Mouse (Mus musculus): ENCODE results near the gene Magi1. TPM values are rescaled to one million over a fixed set of nuclear protein-coding genes. Genes with fewer than 3 reads are reported as not detected.

The Magi1 gene
- polyA plus RNA-seq, 1 experiment from 2014 or later = 6.8 TPM

DNA sequence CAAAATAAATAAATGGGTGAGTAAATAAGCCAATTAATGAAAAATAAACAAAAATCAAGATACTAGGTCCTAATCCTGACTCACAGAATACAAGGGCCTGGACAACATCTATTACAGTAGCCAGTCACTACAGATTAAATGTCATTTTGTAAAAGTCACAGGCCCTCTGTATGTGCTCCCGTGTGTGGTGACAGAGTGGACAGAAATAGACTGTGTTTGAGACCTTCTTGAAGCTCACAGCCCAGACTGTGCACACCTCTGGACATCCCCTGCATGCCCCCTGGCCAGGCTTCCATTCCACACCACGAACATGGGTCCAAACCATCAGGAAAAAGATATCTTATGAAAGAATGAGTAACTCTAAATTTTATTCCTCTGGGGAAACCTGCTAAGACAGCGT lies 300.2 kb downstream of the Magi1 start:
- ATAC-seq (ENCODE audit: low read depth) = no peak
- no peak overlapping the region for H3K27ac ChIP-seq (replicated peaks; ENCODE audit: low read depth, low read length)
- no peak overlapping the region for H3K4me3 ChIP-seq (ENCODE audit: low read depth, low read length)
- no peaks in the 10 kb centered on the region for H3K27me3 ChIP-seq (replicated peaks; ENCODE audit: control insufficient read depth, insufficient read depth, low read length)
- H3K4me1 ChIP-seq (ENCODE audit: control insufficient read depth, insufficient read depth, low read length) = peaks cover 8% of the 10 kb centered on the region; the same call in 1 of the 2 replicates
- no peak overlapping the region for H3K4me2 ChIP-seq (ENCODE audit: low read depth, low read length)
- DNase-seq (ENCODE audit: low spot score) = no peak
- 79% methylated on average over 3 of the region's 3 CpGs for WGBS
- H3K36me3 ChIP-seq (ENCODE audit: control insufficient read depth, insufficient read depth, low read length) = no peaks in the 10 kb centered on the region
- H3K9me3 ChIP-seq (ENCODE audit: control insufficient read depth, low read length) = no peaks in the 10 kb centered on the region
- H3K9ac ChIP-seq (ENCODE audit: low read depth, low read length) = no peak overlapping the region

GRCm38 (mm10) chr6:93981211-93981610 lies 302.5 kb downstream of the Magi1 start:
- 0 out of 2 replicates have a peak, but pooled peaks cover 5% of the 10 kb centered on the region for H3K9me3 ChIP-seq (ENCODE audit: control insufficient read depth, low read length)
- WGBS = 42% methylated on average over 8 of the region's 8 CpGs
- no peak overlapping the region for H3K9ac ChIP-seq (ENCODE audit: low read depth, low read length)
- 0 out of 2 replicates have a peak, but pooled peaks have one; percentile 22 for ATAC-seq (ENCODE audit: low read depth)
- 0 out of 2 replicates have a peak, but pooled peaks cover 8% of the 10 kb centered on the region for H3K4me1 ChIP-seq (ENCODE audit: control insufficient read depth, insufficient read depth, low read length)
- no peak overlapping the region for H3K27ac ChIP-seq (replicated peaks; ENCODE audit: low read depth, low read length)
- no peaks in the 10 kb centered on the region for H3K36me3 ChIP-seq (ENCODE audit: control insufficient read depth, insufficient read depth, low read length)
- no peaks in the 10 kb centered on the region for H3K27me3 ChIP-seq (replicated peaks; ENCODE audit: control insufficient read depth, insufficient read depth, low read length)
- H3K4me3 ChIP-seq (ENCODE audit: low read depth, low read length) = no peak overlapping the region
- H3K4me2 ChIP-seq (ENCODE audit: low read depth, low read length) = no peak overlapping the region
- DNase-seq (ENCODE audit: low spot score) = no peak

- Histone ChIP-seq H3K4me2 (ENCODE audit: low read depth, low read length) (no peak overlapping the region), H3K9me3 (ENCODE audit: control insufficient read depth, low read length) (0 out of 2 replicates have a peak, but pooled peaks cover 5% of the 10 kb centered on the region), H3K36me3 (ENCODE audit: control insufficient read depth, insufficient read depth, low read length) (no peaks in the 10 kb centered on the region), H3K9ac (ENCODE audit: low read depth, low read length) (no peak overlapping the region), H3K4me1 (ENCODE audit: control insufficient read depth, insufficient read depth, low read length) (0 out of 2 replicates have a peak, but pooled peaks cover 8% of the 10 kb centered on the region), H3K27me3 (replicated peaks; ENCODE audit: control insufficient read depth, insufficient read depth, low read length) (no peaks in the 10 kb centered on the region), H3K4me3 (ENCODE audit: low read depth, low read length) (no peak overlapping the region), H3K27ac (replicated peaks; ENCODE audit: low read depth, low read length) (no peak overlapping the region)
- ATAC-seq (ENCODE audit: low read depth) (no peak), DNase-seq (ENCODE audit: low spot score) (no peak)
- WGBS = 86% methylated on average over 3 of the region's 3 CpGs
These were observed 304.5 kb downstream of the Magi1 start for GRCm38 (mm10) chr6:93979241-93979640.

DNA sequence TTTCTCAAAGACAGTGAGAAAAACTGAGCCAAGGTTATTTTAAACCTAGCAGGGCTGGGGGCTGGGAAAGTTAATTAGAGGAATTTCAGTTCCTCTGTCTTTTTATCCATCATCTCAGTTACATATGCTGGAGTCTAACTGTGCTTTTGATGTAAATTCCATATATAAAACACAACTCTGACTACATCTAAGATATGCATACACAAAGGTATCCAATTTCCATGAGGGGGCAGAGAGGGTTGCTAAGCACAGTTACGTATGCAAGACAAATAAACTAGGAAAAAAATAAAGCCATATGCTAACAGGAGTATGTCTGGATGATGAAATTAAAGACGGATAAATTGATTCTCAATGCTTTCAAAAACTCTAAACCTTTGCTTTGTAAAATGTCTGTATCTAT lies 315.0 kb downstream of the Magi1 start:
- ATAC-seq (ENCODE audit: low read depth) (peak; percentile 67; the same call in 1 of the 2 replicates), DNase-seq (ENCODE audit: low spot score) (peak; percentile 73)
- Histone ChIP-seq H3K4me3 (ENCODE audit: low read depth, low read length) (no peak overlapping the region), H3K9me3 (ENCODE audit: control insufficient read depth, low read length) (no peaks in the 10 kb centered on the region), H3K36me3 (ENCODE audit: control insufficient read depth, insufficient read depth, low read length) (no peaks in the 10 kb centered on the region), H3K4me1 (ENCODE audit: control insufficient read depth, insufficient read depth, low read length) (peaks cover 8% of the 10 kb centered on the region; the same call in 1 of the 2 replicates), H3K4me2 (ENCODE audit: low read depth, low read length) (no peak overlapping the region), H3K27ac (replicated peaks; ENCODE audit: low read depth, low read length) (peak overlapping the region; percentile 44; the same call in 1 of the 2 replicates), H3K9ac (ENCODE audit: low read depth, low read length) (no peak overlapping the region), H3K27me3 (replicated peaks; ENCODE audit: control insufficient read depth, insufficient read depth, low read length) (no peaks in the 10 kb centered on the region)
- 32% methylated on average over 2 of the region's 2 CpGs for WGBS

- no peaks in the 10 kb centered on the region for H3K27me3 ChIP-seq (replicated peaks; ENCODE audit: control insufficient read depth, insufficient read depth, low read length)
These were observed 320.9 kb downstream of the Magi1 start for GRCm38 (mm10) chr6:93962757-93963336.

GRCm38 (mm10) chr6:93961782-93962181 lies 321.9 kb downstream of the Magi1 start:
- no peak for ATAC-seq (ENCODE audit: low read depth)
- no peak overlapping the region for H3K27ac ChIP-seq (replicated peaks; ENCODE audit: low read depth, low read length)
- no peak overlapping the region for H3K4me2 ChIP-seq (ENCODE audit: low read depth, low read length)
- 92% methylated on average over 1 of the region's 1 CpGs for WGBS
- H3K9me3 ChIP-seq (ENCODE audit: control insufficient read depth, low read length) = no peaks in the 10 kb centered on the region
- no peak overlapping the region for H3K9ac ChIP-seq (ENCODE audit: low read depth, low read length)
- no peaks in the 10 kb centered on the region for H3K4me1 ChIP-seq (ENCODE audit: control insufficient read depth, insufficient read depth, low read length)
- H3K36me3 ChIP-seq (ENCODE audit: control insufficient read depth, insufficient read depth, low read length) = no peaks in the 10 kb centered on the region
- DNase-seq (ENCODE audit: low spot score) = no peak
- no peaks in the 10 kb centered on the region for H3K27me3 ChIP-seq (replicated peaks; ENCODE audit: control insufficient read depth, insufficient read depth, low read length)
- no peak overlapping the region for H3K4me3 ChIP-seq (ENCODE audit: low read depth, low read length)

More at GRCm38 (mm10) chr6:93962757-93963336, 320.9 kb downstream of the Magi1 start:
- H3K36me3 ChIP-seq (ENCODE audit: control insufficient read depth, insufficient read depth, low read length) = no peaks in the 10 kb centered on the region
- H3K4me1 ChIP-seq (ENCODE audit: control insufficient read depth, insufficient read depth, low read length) = no peaks in the 10 kb centered on the region
- H3K27ac ChIP-seq (replicated peaks; ENCODE audit: low read depth, low read length) = peak overlapping the region; percentile 12; the same call in 1 of the 2 replicates
- ATAC-seq (ENCODE audit: low read depth) (no peak), DNase-seq (ENCODE audit: low spot score) (peak; percentile 26)
- H3K9me3 ChIP-seq (ENCODE audit: control insufficient read depth, low read length) = no peaks in the 10 kb centered on the region
- no peak overlapping the region for H3K4me3 ChIP-seq (ENCODE audit: low read depth, low read length)
- H3K9ac ChIP-seq (ENCODE audit: low read depth, low read length) = no peak overlapping the region
- H3K4me2 ChIP-seq (ENCODE audit: low read depth, low read length) = no peak overlapping the region
- WGBS = 72% methylated on average over 5 of the region's 5 CpGs

GRCm38 (mm10) chr6:93957172-93957571 lies 326.5 kb downstream of the Magi1 start:
- H3K27ac ChIP-seq (replicated peaks; ENCODE audit: low read depth, low read length) = no peak overlapping the region
- 69% methylated on average over 2 of the region's 2 CpGs for WGBS
- ATAC-seq (ENCODE audit: low read depth) = no peak

GRCm38 (mm10) chr6:93946612-93947011 lies 337.1 kb downstream of the Magi1 start:
- no peak overlapping the region for H3K9ac ChIP-seq (ENCODE audit: low read depth, low read length)
- H3K4me1 ChIP-seq (ENCODE audit: control insufficient read depth, insufficient read depth, low read length) = no peaks in the 10 kb centered on the region
- ATAC-seq (ENCODE audit: low read depth) (no peak), DNase-seq (ENCODE audit: low spot score) (no peak)
- no peak overlapping the region for H3K27ac ChIP-seq (replicated peaks; ENCODE audit: low read depth, low read length)
- no peak overlapping the region for H3K4me3 ChIP-seq (ENCODE audit: low read depth, low read length)
- H3K9me3 ChIP-seq (ENCODE audit: control insufficient read depth, low read length) = no peaks in the 10 kb centered on the region
- no peaks in the 10 kb centered on the region for H3K27me3 ChIP-seq (replicated peaks; ENCODE audit: control insufficient read depth, insufficient read depth, low read length)
- H3K4me2 ChIP-seq (ENCODE audit: low read depth, low read length) = no peak overlapping the region
- 78% methylated on average over 2 of the region's 2 CpGs for WGBS
- no peaks in the 10 kb centered on the region for H3K36me3 ChIP-seq (ENCODE audit: control insufficient read depth, insufficient read depth, low read length)

More at GRCm38 (mm10) chr6:93957172-93957571, 326.5 kb downstream of the Magi1 start:
- Histone ChIP-seq H3K4me1 (ENCODE audit: control insufficient read depth, insufficient read depth, low read length) (no peaks in the 10 kb centered on the region), H3K4me2 (ENCODE audit: low read depth, low read length) (no peak overlapping the region), H3K9me3 (ENCODE audit: control insufficient read depth, low read length) (no peaks in the 10 kb centered on the region), H3K4me3 (ENCODE audit: low read depth, low read length) (no peak overlapping the region), H3K9ac (ENCODE audit: low read depth, low read length) (no peak overlapping the region), H3K27me3 (replicated peaks; ENCODE audit: control insufficient read depth, insufficient read depth, low read length) (no peaks in the 10 kb centered on the region), H3K36me3 (ENCODE audit: control insufficient read depth, insufficient read depth, low read length) (no peaks in the 10 kb centered on the region)
- DNase-seq (ENCODE audit: low spot score) = peak; percentile 18

- WGBS = 85% methylated on average over 6 of the region's 6 CpGs
- H3K4me1 ChIP-seq (ENCODE audit: control insufficient read depth, insufficient read depth, low read length) = no peaks in the 10 kb centered on the region
- no peak for ATAC-seq (ENCODE audit: low read depth)
- DNase-seq (ENCODE audit: low spot score) = no peak
- no peak overlapping the region for H3K27ac ChIP-seq (replicated peaks; ENCODE audit: low read depth, low read length)
- H3K9ac ChIP-seq (ENCODE audit: low read depth, low read length) = no peak overlapping the region
- H3K27me3 ChIP-seq (replicated peaks; ENCODE audit: control insufficient read depth, insufficient read depth, low read length) = no peaks in the 10 kb centered on the region
- H3K9me3 ChIP-seq (ENCODE audit: control insufficient read depth, low read length) = no peaks in the 10 kb centered on the region
- H3K4me2 ChIP-seq (ENCODE audit: low read depth, low read length) = no peak overlapping the region
- H3K36me3 ChIP-seq (ENCODE audit: control insufficient read depth, insufficient read depth, low read length) = no peaks in the 10 kb centered on the region
- H3K4me3 ChIP-seq (ENCODE audit: low read depth, low read length) = no peak overlapping the region
These were observed 347.4 kb downstream of the Magi1 start for GRCm38 (mm10) chr6:93936359-93936758.
